Mouse (Mus musculus) liver, embryonic 16.5 days (tissue): ENCODE results near the gene Stoml2. TPM values are rescaled to one million over a fixed set of nuclear protein-coding genes. Genes with fewer than 3 reads are reported as not detected.
A peak's percentile ranks its signal among the peaks of the same experiment; 100 is the strongest.
"Not testable (repeated sequence)": the region's sequence is repeated elsewhere in the genome, so short reads cannot be mapped to it uniquely, and the experiment has no call there.

ENCODE experiments used
- ATAC-seq: fragments of 200-750 bp; cut with Nextera tagmentation; 2 replicates; pipeline ENCODE4 v1.8.0; 2017; ENCODE audit warnings: low read depth, mild to moderate bottlenecking, moderate number of reproducible peaks, moderate library complexity
- H3K27ac ChIP-seq: fragments of 300-500 bp; sonication (generic); 2 replicates; pipeline ENCODE4 v1.5.1; 2014; ENCODE audit warnings: mild to moderate bottlenecking, low read length
- H3K27me3 ChIP-seq: fragments of 300-500 bp; sonication (generic); 2 replicates; pipeline ENCODE4 v1.6.1; 2014; ENCODE audit warnings: low read depth, low read length, mixed read lengths; ENCODE audit not compliant: control insufficient read depth, insufficient read depth
- H3K36me3 ChIP-seq: fragments of 300-500 bp; sonication (generic); 2 replicates; pipeline ENCODE4 v1.6.1; 2014; ENCODE audit warnings: mild to moderate bottlenecking; ENCODE audit not compliant: control insufficient read depth, insufficient read depth
- H3K4me1 ChIP-seq: fragments of 300-500 bp; sonication (generic); 2 replicates; pipeline ENCODE4 v1.6.1; 2014; ENCODE audit warnings: low read depth, low read length, mixed read lengths; ENCODE audit not compliant: control insufficient read depth
- H3K4me2 ChIP-seq: fragments of 300-500 bp; sonication (generic); 2 replicates; pipeline ENCODE4 v1.6.1; 2014; ENCODE audit warnings: low read depth, low read length, mixed read lengths
- H3K4me3 ChIP-seq: fragments of 300-500 bp; sonication (generic); 2 replicates; pipeline ENCODE4 v1.5.1; 2014; ENCODE audit warnings: low read depth, mild to moderate bottlenecking, low read length
- H3K9ac ChIP-seq: fragments of 300-500 bp; sonication (generic); 2 replicates; pipeline ENCODE4 v1.6.1; 2014; ENCODE audit warnings: low read depth, low read length
- H3K9me3 ChIP-seq: fragments of 300-500 bp; sonication (generic); replicated peaks from 2 replicates; pipeline ENCODE4 v1.6.1; 2016; ENCODE audit warnings: low read length; ENCODE audit not compliant: control insufficient read depth
- whole genome bisulfite sequencing: fragments of 180-500 bp; shearing (Covaris S2); extraction: QIAGEN DNeasy Blood & Tissue Kit; methylation state at CpG from one replicate; pipeline ENCODE4 v1.1.7; 2014; ENCODE audit not compliant: insufficient replicate concordance; 5-methylcytosine and 5-hydroxymethylcytosine counted together
- polyA plus RNA-seq: library from polyadenylated mRNA; unstranded; fragments of >200 nt; fragmentation: Nextera tagmentation; extraction: Ambion mirVana; gene quantifications from 2 replicates; pipeline ENCODE4 v1.2.1, GENCODE M21; 2015

Gene Stoml2
- polyA plus RNA-seq, 1 experiment from 2014 or later = 176 TPM

DNA sequence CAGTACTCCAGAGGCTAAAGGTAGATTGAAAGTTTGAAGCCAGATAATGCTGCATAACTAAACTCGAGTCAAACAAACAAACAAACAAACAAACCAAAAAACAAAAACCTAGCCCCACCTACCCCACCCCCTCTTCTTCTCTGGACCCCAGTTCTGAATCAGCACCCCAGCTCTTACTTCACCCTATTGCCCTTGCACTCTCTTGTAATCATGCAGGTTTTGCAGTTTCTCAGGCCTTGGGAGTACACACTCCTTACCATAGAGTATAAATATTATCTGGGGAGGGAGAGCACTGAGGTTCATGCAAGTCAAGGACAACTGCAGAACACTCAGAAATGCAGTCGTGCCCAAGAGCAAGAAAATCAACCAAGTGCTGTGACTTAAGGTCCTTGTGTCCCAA, 30.2 kb downstream of the Stoml2 start:
- 77% methylated on average over 2 of the region's 2 CpGs for WGBS
- Histone ChIP-seq H3K27me3 (no peaks in the 10 kb centered on the region), H3K4me3 (no peak overlapping the region), H3K4me2 (peak overlapping the region; percentile 76; the same call in 1 of the 2 replicates), H3K9me3 (no peaks in the 10 kb centered on the region), H3K27ac (no peak overlapping the region), H3K36me3 (no peaks in the 10 kb centered on the region), H3K9ac (no peak overlapping the region), H3K4me1 (peaks cover 20% of the 10 kb centered on the region)
- ATAC-seq = no peak

- not testable (repeated sequence) for H3K9me3 ChIP-seq, H3K27me3 ChIP-seq, H3K36me3 ChIP-seq
- Histone ChIP-seq H3K4me1 (peaks cover 20% of the 10 kb centered on the region), H3K4me2 (peak within 1 kb of the TSS; percentile 82), H3K27ac (peak within 1 kb of the TSS; percentile 99), H3K4me3 (peak within 1 kb of the TSS; percentile 83), H3K9ac (peak within 1 kb of the TSS; percentile 95)
- 1% methylated on average over 46 of the region's 56 CpGs for WGBS
- peak; percentile 96 for ATAC-seq
Observed at GRCm38 (mm10) chr4:43000141-43000986, 31.1 kb downstream of the Stoml2 start, which contains the start of gene Vcp. Gene Vcp (minus strand): TSS chr4:43000507.

GRCm38 (mm10) chr4:42999451-43000140, 31.9 kb downstream of the Stoml2 start:
- Histone ChIP-seq H3K4me2 (peak overlapping the region; percentile 82), H3K4me3 (peak overlapping the region; percentile 83), H3K36me3 (peaks cover 8% of the 10 kb centered on the region), H3K4me1 (peaks cover 20% of the 10 kb centered on the region), H3K27ac (peak overlapping the region; percentile 99), H3K9ac (peak overlapping the region; percentile 95), H3K27me3 (no peaks in the 10 kb centered on the region), H3K9me3 (no peaks in the 10 kb centered on the region)
- ATAC-seq = peak; percentile 58
- under 1% methylated on average over 49 of the region's 51 CpGs for WGBS

GRCm38 (mm10) chr4:42998022-42998421, 33.5 kb downstream of the Stoml2 start:
- ATAC-seq = no peak
- H3K27me3 ChIP-seq = no peaks in the 10 kb centered on the region
- no peak overlapping the region; the same call in 1 of the 2 replicates for H3K9ac ChIP-seq
- 43% methylated on average over 2 of the region's 2 CpGs for WGBS
- peak overlapping the region; percentile 83 for H3K4me3 ChIP-seq
- H3K9me3 ChIP-seq = no peaks in the 10 kb centered on the region
- H3K4me1 ChIP-seq = peaks cover 20% of the 10 kb centered on the region
- H3K4me2 ChIP-seq = peak overlapping the region; percentile 82
- 0 out of 2 replicates have a peak overlapping the region, but pooled peaks have one; percentile 1 for H3K27ac ChIP-seq
- H3K36me3 ChIP-seq = peaks cover 23% of the 10 kb centered on the region

- Histone ChIP-seq H3K4me3 (no peak overlapping the region), H3K4me2 (no peak overlapping the region), H3K27ac (no peak overlapping the region), H3K4me1 (no peaks in the 10 kb centered on the region), H3K9me3 (no peaks in the 10 kb centered on the region), H3K36me3 (peaks cover 86% of the 10 kb centered on the region), H3K9ac (no peak overlapping the region), H3K27me3 (no peaks in the 10 kb centered on the region)
- ATAC-seq = no peak
- WGBS = 71% methylated on average over 1 of the region's 1 CpGs
Observed at GRCm38 (mm10) chr4:42988296-42988695, 43.2 kb downstream of the Stoml2 start.

DNA sequence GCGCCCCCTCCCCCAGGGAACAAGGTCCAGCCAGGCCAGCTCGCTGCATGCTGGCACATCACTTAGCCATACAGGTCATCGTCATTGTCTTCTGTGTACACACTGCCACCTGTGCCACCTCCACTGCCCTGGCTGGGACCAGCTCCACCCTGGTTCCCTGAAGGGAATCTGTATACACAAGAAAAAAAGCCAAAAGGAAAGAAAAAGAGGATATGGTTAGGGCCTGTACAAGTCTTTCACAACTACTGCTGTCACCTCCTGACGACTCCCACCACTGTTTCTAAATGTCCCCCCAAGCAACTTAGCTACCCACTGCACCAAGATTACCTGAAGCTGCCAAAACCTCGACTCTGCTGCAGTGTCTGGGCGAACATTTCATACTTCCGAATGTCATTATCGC, 51.0 kb downstream of the Stoml2 start:
- H3K4me3 ChIP-seq, H3K27me3 ChIP-seq, H3K9ac ChIP-seq, H3K9me3 ChIP-seq, H3K4me2 ChIP-seq, ATAC-seq, H3K27ac ChIP-seq, H3K4me1 ChIP-seq: not testable (repeated sequence)
- H3K36me3 ChIP-seq = peaks cover 52% of the 10 kb centered on the region
- 75% methylated on average over 7 of the region's 8 CpGs for WGBS

GRCm38 (mm10) chr4:42978062-42978461, 53.4 kb downstream of the Stoml2 start:
- H3K4me2 ChIP-seq = no peak overlapping the region
- H3K27me3 ChIP-seq = no peaks in the 10 kb centered on the region
- no peak overlapping the region for H3K27ac ChIP-seq
- no peaks in the 10 kb centered on the region for H3K4me1 ChIP-seq
- WGBS = 75% methylated on average over 4 of the region's 4 CpGs
- no peak overlapping the region for H3K9ac ChIP-seq
- ATAC-seq = no peak
- no peaks in the 10 kb centered on the region for H3K9me3 ChIP-seq
- peaks cover 28% of the 10 kb centered on the region for H3K36me3 ChIP-seq
- no peak overlapping the region for H3K4me3 ChIP-seq
